Mouse (Mus musculus) lung, adult 2 months (tissue): ENCODE measurements around the gene Dnah6.

Source experiments
- CTCF ChIP-seq: fragments of 200-500 bp; IDR thresholded peaks from 2 replicates; pipeline ENCODE4 v1.5.1; 2011; ENCODE audit warnings: mild to moderate bottlenecking, low read length, control low read depth; ENCODE audit not compliant: insufficient read depth
- POLR2A ChIP-seq: fragments of 200-500 bp; IDR thresholded peaks from 2 replicates; pipeline ENCODE4 v1.6.1; 2011; ENCODE audit warnings: low read depth, mild to moderate bottlenecking, control low read depth, low read length, borderline replicate concordance; ENCODE audit errors: extremely low read depth

- TF ChIP-seq CTCF (no peak), POLR2A (no peak)
Observed at GRCm38 (mm10) chr6:73175156-73175555, 46.3 kb downstream of the Dnah6 start.
